Mouse (Mus musculus) C2C12 (cell line): ENCODE measurements around the gene Gyg.

Source experiments
- CTCF ChIP-seq: IDR thresholded peaks from one replicate; pipeline ENCODE4 v1.5.1; 2011; ENCODE audit not compliant: control insufficient read depth, insufficient read depth, insufficient read length
- MAX ChIP-seq: IDR thresholded peaks from one replicate; pipeline ENCODE4 v1.6.1; 2011; ENCODE audit warnings: mild to moderate bottlenecking, control low read depth

- TF ChIP-seq CTCF: no peak
- no peak for TF ChIP-seq MAX
These were observed 50.8 kb downstream of the Gyg start for GRCm38 (mm10) chr3:20104318-20104717.
